Mouse (Mus musculus): ENCODE measurements at regions not wholly inside any gene's neighbourhood (a gene's known extent, or its start where the extent isn't known, plus 50 kb on each side); places are given as distances from the start of the nearest gene placed in this dataset.

DNA sequence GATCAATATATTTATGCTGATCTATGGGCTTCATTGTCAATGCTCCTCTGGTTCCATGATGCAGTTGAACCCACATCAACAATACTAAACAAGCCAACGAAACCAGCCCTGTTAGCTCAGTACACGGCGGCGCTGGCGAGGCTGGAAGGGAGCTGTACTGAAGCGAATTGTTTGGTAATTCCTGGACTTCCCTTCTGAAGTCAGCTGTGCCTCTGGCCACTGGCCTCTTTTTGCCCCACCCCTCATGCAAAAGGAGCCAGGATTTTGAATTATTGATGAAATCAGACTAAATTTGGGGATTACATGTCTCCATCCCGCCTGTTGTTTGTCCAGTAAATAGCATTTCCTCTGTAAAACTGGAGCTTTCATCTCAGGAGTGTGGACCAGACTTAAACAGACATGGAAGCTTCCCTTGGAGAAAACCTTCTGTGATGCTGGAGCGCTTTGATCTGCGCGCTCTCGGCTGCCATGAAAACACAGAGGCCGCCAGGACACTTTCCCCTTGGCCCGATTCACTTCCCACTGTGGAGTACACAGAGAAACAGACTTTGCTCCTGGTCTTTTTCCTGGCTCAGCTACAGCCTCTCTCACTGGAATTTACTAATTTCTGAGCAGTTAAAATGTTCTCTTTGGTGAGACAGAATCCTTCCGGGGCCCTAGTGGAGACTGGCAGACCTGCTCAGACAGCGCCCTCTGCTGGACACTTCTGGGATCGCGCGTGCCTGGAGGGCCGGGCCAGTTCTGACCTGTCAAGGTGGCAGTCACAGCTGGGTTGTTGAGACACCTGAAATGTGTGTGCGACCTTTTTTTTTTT lies 412.9 kb upstream of the Gm6657 start:
- DNase-seq: peak; percentile 92

DNA sequence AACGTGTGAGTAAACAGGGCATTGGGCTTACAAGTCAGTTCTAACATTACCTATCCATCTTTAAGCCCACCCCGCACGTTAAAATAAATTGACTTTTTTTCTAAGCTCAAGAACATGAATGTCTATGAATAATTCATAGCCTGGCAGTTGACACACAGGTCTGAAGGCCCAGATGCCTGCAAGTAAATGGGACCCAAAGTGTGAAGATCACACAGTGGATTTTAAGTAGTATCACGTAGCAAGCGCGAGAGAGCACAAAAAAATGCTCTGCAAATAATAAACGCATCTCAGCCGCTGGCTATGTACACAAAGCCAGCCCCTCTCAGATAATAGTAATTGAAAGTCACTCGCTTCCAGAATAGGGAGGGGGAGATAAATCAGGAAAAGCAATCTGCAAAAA lies 410.1 kb upstream of the Gm6657 start:
- DNase-seq: no peak

DNA sequence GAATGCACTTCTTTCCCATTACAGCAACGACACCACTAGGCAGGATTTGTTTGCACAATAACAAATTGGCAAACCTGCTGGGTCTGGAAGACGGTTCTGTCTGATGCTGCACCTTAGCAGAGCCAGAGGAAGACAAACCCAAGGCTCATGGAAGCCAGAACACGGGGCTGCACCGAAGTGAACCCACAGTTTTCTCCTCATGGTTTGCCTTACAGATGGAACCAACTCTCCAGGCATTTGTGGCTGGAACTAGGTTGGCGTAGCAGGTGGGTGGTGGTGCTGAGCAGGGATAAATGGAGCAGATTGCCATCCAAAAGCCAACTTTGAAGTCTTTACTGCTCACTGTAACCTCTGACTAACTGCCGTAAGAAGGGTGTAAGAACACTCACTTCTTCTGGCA lies 408.4 kb upstream of the Gm6657 start:
- no peak for DNase-seq

DNA sequence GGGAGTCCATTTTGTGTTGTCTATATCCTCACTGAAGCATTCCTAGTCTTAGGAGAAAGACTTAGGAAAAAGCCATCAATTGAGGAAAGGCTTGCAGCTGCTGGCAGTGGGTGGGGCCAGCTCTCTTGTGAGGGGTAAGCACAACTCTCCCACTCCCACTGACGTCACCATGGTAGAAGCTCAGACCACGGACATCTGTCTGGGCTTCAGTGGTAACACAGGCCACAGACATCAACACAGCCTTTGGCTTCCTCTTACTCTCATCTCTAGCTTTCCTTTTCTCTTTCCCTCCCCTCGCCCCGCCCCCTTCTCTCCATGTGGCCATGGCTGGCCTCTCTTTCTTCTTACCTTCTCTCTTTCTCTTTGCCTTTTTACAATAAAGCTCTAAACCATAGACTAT lies 407.4 kb upstream of the Gm6657 start:
- DNase-seq: no peak

DNA sequence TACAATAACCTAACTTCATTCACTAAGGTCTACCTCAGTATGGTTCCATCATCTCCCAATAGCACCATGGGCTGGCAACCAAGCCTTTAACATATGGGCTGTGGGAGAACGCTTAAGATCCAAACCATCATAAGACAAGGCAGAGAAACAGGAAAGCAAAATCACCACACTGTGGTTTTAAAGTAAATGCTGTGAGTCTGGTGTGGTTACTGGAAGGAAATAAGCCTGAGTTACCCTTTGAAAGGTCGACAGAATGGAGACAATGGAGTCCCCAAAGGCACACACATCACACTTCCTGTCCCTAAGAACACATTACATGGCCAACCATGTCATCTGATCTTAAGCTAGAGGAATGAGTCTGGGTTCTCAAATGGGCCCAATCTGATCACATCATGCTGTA lies 405.8 kb upstream of the Gm6657 start:
- no peak for DNase-seq

DNA sequence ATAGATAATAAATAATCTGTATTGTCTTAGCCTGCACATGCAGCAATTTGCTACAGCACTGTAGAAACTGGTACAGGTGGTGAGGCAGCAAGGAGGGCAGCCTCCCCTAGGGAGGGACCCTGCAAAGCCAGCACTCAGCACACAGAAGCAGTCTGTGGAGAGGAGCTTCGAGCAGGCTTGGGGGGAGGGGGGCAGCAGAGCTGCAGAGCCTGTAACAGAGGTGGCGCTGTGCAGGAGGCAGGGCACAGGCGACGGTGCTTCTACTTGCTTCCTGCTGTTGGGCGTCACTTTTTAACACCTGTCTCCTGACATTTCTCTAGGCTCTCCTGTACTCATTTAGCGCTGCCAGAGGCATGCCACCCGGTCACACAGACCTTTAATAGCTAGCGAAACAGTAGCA lies 404.6 kb upstream of the Gm6657 start:
- no peak for DNase-seq

DNA sequence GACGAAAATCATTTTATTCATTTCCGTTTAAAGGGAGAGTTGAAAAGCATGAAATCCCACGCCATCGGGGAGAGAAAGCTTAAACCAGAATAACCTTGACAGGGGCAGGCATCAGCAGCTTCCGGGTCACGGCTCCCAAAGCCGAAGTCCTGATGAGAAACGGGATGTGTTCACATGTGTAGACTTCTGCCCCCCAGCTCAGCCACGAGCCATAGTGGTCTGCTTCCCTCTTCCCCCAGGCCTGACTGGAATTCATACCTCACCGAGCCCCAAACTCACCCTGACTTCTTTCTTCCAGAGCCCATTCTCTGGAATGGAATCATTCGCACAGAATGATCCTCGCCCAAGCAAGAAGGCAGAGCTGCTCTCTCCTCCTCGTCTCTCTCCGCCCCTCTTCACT lies 404.2 kb upstream of the Gm6657 start:
- DNase-seq: no peak

DNA sequence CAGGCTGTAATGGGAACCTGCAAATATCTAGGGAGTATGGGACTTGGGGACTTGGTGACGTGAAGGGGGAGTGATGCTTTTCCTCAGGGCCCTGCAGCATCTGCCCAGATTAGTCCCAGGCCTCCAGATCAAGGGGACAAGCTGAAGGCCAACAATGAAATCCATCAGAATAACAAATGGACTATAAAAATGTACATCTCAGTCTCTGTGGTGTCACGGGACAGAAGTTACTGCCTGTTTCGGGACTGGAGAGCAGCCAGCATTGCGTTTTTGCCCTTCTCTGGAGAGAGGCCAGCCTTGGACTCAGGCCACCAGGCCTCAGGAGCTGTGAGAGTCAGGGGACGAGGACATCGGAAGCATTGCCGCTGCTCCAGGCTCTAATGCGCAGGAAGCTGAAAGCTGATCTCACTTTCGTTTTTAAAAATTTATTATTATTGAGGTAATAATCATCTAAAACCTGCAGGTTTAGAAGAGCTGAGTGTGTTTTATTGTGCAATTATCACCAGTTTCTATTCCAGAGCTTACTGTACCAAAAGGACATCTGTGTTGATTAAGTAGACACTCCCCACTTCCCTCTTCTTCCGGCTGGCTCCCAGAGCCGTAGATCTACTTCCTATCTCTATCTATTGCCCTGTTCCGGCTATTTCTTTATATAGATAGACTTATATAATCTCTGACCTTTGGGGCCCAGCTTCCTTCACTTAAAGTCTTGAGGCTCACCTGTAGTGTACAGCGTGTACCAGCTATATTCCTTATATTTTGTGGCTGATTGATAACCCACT lies 403.0 kb upstream of the Gm6657 start:
- peak; percentile 73 for DNase-seq

DNA sequence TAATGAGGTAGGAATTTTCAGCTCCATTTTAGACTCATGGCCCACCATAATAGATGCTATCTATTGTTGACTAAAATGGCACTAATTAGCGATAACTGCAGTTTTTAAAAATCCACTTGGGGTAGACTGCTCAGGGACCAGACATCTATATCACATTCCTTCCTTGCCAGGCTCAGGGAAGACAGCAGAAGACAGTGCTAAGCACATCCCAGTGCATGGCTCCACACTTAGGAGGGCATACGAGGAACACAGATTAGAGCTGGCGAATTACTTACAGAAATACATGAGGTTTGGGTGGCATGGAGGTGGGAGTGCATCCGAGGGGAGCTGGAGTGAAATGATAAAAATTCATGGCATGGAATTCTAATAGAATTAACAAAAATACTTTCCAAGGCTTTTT lies 395.5 kb upstream of the Gm6657 start:
- no peak for DNase-seq

DNA sequence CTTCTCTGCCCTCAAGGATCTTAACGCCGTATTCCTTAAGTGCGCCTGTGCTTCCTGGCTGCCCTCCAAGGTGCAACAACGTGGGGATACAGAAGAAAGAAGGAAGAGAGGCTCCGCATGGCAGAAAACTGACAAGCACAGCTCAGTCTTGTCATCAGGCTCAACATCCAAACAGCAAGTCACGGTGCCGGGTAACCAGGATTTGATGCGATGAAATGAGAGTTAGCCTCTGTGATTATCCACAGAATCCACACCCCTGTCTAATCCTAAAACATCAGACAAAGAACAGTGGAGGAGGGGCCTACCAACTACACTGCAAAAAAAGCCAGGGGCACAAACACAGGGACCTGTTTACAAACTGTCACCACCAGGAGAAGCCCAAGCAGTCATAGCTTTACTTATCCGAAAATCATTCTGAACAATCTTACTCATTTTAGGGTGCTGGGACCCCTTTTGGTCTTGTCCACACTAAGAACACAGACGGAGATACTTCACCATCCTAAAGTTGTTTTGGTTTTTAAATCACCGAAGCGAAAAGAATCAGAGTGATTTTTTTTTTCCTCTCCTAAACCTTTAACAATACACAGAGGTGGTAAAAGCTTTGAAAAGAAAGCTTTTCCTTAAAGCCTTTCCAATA lies 394.8 kb upstream of the Gm6657 start:
- no peak for DNase-seq

DNA sequence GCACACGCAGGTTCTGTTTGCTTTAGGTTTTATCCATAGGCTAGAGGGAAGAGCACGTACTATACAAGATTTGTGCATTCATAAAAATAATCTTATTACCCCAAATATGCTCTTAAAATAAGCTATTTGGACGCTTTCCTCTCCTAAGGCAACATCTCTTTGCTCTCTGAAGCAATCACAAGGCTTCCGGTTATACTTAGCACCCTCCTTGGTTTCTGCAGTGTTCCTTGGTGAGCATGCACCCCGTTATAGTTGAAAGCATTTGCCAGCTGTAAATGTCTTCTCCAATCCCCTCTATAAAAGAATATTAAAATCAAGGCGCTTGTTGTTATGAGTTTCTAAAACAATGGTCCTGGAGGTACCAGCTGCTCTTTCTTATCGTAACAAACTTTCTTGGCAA lies 386.4 kb upstream of the Gm6657 start:
- DNase-seq: no peak

DNA sequence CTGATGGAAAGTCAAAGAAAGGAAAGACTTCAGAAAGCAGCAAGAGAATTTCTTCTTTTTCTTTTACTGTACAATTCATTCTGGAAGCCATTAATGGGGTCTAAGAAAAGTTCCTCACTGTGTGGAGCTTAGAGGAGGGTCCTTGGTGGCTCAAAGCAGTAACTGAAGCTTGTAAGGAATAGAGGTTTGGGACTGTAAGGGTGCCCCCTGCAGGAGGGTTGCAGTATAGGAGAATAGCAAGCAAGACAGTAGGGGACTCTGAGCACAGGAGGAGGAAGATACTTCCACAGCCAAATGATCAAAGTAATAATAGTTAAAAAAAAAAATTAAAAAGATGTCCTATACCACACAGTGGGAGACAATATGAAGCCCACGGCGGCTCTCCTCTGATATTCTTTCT lies 382.8 kb upstream of the Gm6657 start:
- DNase-seq: peak; percentile 56

DNA sequence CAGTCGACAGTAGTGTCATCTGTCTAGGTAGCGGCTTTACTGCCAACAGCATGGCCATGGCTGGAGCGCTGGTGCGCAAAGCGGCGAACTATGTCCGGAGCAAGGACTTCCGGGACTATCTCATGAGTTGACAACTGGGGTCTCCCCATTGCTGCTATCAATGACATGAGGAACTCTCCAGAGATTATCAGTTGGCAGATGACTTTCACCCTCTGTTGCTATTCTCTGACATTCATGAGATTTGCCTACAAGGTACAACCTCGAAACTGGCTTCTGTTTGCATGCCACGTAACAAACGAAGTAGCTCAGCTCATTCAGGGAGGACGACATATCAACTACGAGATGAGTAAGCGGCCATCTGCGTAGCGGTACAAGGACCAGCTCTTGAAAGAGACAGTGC lies 374.6 kb upstream of the Gm6657 start:
- DNase-seq: no peak

DNA sequence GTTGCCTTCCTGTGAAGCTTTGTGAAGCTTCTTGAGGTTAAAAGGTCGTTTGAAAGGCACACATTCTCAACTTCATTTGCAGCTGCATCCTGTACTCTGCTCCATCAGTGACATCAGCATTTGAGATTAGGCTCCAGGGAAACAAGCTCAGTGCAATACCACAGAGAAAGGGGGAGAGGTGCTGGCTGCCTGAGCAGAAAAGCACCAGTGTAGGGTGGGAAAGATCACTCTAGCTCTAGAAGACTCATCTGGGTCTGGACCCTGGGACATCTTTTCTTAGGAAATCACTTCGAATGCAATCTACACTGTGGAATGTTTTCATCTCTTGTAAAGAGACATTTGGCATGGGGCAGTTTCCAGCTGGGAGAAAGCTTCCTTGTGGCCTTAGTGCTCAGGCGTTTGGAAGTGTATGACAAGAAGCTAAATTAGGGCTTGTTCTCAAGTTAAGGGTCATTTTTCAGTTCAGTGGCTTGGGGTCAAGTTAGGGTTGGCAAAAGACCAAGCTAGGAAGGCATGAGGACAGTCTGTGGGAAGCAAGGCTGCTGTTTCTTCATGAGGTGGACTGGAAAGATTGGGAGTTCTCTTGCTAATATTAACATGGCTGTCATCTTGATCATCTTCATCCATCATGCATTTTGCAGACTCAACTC lies 370.5 kb upstream of the Gm6657 start:
- DNase-seq: peak; percentile 59

DNA sequence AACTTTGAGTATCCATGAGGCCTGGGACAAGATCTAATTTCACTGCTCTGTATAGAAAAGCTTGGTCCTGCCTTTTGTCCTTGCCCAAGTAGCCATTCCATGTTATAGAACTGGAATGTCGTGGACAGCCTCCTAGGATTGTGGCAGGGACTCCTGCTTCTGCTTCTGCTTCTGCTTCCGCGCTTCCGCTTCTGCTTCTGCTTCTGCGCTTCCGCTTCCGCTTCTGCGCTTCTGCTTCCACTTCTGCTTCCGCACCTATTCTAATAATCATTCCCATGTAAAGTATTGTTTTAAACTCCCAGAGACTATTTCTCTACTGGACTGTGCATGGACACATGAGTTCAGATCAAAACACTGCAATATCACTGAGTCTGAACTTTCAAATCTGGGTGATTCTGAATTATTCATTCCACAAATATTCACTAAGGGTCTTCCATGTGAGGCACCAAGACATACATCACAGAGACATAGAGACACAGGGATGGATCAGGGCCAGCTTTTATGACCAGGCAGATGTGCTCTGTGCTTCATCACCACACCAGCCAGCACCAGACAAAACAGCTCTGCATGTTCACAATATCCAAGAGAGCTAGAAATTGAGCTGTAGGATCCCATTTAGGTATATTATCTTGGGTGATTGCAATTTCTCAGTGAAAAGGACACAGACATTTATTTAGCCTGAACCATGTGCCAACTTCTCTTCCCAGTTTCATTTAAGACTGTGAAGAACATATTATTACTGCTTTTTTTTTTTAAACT lies 360.5 kb upstream of the Gm6657 start:
- no peak for DNase-seq

DNA sequence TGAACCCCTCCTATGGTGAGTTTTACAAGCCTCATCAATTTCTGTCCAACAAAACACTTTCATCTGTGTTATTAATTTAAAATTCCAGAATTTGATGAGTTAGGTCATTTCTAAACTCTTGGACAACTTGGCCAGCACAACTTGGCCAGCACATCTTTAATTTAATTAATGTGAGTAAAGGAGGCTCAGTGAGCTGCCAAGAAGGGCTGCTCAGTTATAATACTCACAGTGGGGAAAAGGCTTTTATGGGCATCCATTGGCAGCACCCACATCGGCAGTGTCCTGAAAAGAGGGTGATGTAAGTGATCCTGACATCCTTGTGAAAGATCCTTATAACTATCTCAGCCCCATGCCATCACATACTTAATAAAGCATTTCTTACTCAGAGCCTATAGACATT lies 359.2 kb upstream of the Gm6657 start:
- peak; percentile 20 for DNase-seq

DNA sequence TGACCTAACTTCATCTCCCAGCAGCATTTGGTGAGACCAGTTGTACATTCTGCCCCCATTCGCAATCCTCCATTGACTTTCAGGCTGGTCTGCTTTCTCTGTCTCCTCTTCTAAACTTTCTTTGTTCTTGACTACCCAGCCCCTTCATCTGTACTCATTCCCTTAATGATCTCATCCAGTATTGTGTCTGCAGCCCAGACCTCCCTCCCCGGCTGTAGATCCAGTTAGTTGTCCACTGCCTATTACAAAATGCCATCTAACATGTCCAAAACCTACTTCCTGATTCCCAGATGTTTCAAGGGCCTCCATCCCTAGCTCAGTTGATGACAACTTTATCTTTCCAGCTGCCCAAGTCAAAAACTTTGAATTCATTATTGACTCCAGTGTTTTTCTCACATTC lies 357.8 kb upstream of the Gm6657 start:
- no peak for DNase-seq

DNA sequence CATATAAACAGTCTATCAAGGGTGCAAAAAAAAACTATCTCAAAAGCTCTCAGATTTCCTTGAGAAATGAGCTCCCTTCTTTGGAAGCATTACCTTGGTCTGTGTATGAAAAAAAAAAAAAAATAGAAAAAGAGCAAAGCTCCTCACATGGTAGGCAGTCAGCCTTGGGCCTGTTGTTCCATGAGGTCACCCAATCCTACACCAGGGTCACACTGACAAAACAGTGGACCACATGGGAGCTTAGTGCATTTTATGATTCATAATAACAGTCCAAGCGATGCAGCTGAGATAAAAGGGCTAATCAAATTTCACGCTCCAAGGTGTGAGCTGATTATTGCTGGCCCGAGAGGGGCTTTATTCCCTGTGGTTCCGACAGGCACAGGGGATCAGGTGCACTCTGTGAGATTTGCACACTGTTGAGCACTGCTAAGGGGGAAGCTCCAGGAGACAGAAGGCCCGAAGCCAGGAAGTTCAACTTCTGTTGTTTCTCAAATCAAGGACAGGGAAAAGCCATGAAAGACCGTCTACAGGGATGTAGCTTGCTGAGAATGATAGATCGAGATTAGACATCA lies 352.1 kb upstream of the Gm6657 start:
- no peak for DNase-seq

DNA sequence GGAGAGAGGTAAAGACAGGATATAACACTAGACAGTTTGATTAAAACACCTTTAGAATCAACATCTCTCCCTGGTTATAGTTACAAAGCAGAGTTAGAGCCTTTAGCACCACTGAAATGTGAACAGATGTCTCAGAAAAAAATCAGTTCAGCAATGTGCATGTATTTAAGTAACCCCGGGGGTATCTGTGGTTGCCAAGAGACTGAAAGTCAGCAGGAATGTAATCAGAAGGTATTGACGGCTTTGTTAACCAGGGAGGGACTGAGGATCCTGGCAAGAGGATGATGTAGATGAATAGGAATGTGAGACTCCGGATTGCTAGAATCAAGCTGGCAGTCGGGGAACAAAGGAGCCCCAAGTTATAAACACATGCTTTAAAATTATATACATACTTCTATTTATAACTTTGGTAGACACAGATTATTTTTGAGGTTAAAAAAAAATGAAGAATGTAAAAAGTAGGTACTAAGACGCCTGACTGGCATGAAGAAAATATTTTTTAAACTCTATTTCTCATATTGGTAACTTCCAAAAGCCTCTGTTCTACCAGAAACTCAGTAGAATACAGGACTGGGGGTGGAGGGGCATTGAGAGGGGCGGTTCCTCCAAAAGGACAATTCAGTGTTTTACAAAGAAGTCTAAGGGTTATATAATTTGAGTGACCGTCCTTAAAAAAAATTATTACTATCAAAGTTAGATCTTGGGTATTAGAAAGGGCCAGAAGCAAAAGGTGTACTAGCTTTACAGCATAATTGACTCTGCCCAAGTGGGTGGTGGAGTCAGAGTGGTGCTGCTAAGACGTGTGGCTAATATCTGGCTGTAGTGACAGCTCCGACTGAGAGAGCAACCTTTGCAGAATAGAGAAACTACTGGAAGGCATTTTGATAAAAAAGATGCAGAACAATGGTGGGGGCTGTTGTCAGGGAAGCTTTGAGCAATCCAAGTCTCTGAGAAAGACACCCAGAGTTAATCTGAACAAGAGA lies 341.2 kb upstream of the Gm6657 start:
- no peak for DNase-seq

DNA sequence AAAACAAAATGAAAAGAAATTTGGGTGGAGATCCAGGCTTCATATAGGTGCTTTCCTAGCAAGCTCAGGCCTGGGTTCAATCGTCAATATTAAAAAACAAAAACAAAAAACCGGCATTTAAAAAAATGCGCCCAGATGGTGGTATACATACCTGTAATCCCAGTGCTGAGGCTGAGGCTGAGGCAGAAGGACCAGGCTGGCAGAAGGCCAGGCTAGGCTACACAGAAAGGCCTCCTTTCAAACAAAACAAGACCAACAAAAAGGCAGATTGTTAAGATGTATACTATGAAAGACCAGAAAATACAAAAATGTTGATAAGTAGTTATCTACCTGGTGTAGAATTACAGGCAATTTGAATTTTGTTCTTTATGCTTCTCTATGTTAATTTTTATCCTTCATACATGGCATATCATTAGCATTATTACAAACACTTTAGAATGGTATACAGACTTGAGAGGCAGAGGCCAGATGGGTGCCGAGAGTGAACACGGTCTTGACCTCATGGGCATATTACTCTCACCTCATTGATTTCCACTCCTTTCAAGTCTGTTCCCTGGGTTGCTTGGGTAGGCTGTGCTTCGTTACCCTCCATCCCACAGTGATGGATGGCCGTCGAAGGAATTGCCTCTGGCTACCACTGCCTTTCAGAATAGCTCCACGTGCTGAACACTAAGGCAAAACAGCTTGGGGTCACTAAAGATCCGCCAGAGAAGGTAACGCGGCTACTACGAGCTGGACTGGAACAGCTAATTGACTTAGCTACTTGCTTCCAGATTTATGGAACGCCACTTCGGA lies 339.6 kb upstream of the Gm6657 start:
- DNase-seq: no peak

Measured in lung, postnatal 10 days (tissue).